Mouse (Mus musculus) kidney, adult 2 months (tissue): ENCODE measurements at regions not wholly inside any gene's neighbourhood (a gene's known extent, or its start where the extent isn't known, plus 50 kb on each side); places are given as distances from the start of the nearest gene placed in this dataset.

Source experiments
- DNase-seq: peaks from one replicate; pipeline ENCODE4 v3.0.0; 2021
- H3K27ac ChIP-seq: fragments of 200-500 bp; 2 replicates; pipeline ENCODE4 v1.5.1; 2012; ENCODE audit warnings: low read depth, low read length, control low read depth, inconsistent platforms; ENCODE audit not compliant: insufficient read depth
- H3K27me3 ChIP-seq: fragments of 200-500 bp; replicated peaks from 2 replicates; pipeline ENCODE4 v1.6.1; 2012; ENCODE audit warnings: mild to moderate bottlenecking, moderate library complexity, low read length, inconsistent platforms; ENCODE audit not compliant: control insufficient read depth, insufficient read depth
- H3K36me3 ChIP-seq: fragments of 200-500 bp; 2 replicates; pipeline ENCODE4 v1.6.1; 2012; ENCODE audit warnings: mild to moderate bottlenecking, moderate library complexity, low read length, inconsistent platforms; ENCODE audit not compliant: control insufficient read depth, insufficient read depth
- H3K4me1 ChIP-seq: fragments of 200-500 bp; 2 replicates; pipeline ENCODE4 v1.6.1; 2011; ENCODE audit warnings: low read length; ENCODE audit not compliant: control insufficient read depth, insufficient read depth
- H3K4me3 ChIP-seq: fragments of 200-500 bp; 2 replicates; pipeline ENCODE4 v1.5.1; 2011; ENCODE audit warnings: mild to moderate bottlenecking, low read depth, low read length, control low read depth; ENCODE audit not compliant: insufficient read depth
- CTCF ChIP-seq: fragments of 200-500 bp; conservative IDR thresholded peaks from 2 replicates; pipeline ENCODE4 v1.5.1; 2011; ENCODE audit warnings: low read depth, mild to moderate bottlenecking, control low read depth, low read length, moderate library complexity, mixed read lengths; ENCODE audit not compliant: insufficient read depth, insufficient read length
- POLR2A ChIP-seq: fragments of 200-500 bp; IDR thresholded peaks from one replicate; pipeline ENCODE4 v1.6.1; 2011; ENCODE audit warnings: low read depth, low read length, control low read depth
- WGBS: fragments of 180-500 bp; shearing (Covaris S2); methylation state at CpG from one replicate; pipeline ENCODE4 v1.1.7; 2018; 5-methylcytosine and 5-hydroxymethylcytosine counted together

GRCm38 (mm10) chr10:39229233-39229632 lies 65.6 kb upstream of the Ccn6 start:
- Histone ChIP-seq H3K36me3 (no peaks in the 10 kb centered on the region), H3K4me3 (no peak overlapping the region), H3K27me3 (no peaks in the 10 kb centered on the region; the same call in 1 of the 2 replicates), H3K27ac (no peak overlapping the region), H3K4me1 (no peaks in the 10 kb centered on the region)
- no peak for DNase-seq
- 96% methylated on average over 4 of the region's 4 CpGs for WGBS
- TF ChIP-seq CTCF (no peak), POLR2A (no peak)

GRCm38 (mm10) chr10:39228027-39228426 lies 64.4 kb upstream of the Ccn6 start:
- TF ChIP-seq POLR2A, result no peak
- no peak for TF ChIP-seq CTCF
- WGBS, result 32% methylated on average over 5 of the region's 5 CpGs
- no peak for DNase-seq
- Histone ChIP-seq H3K27me3 (no peaks in the 10 kb centered on the region; the same call in 1 of the 2 replicates), H3K4me1 (no peaks in the 10 kb centered on the region), H3K27ac (no peak overlapping the region), H3K4me3 (no peak overlapping the region), H3K36me3 (no peaks in the 10 kb centered on the region)

GRCm38 (mm10) chr10:39227499-39227942 lies 63.9 kb upstream of the Ccn6 start:
- peak; percentile 2 for DNase-seq
- Histone ChIP-seq H3K4me3 (no peak overlapping the region), H3K4me1 (no peaks in the 10 kb centered on the region), H3K36me3 (no peaks in the 10 kb centered on the region), H3K27me3 (no peaks in the 10 kb centered on the region; the same call in 1 of the 2 replicates), H3K27ac (no peak overlapping the region)
- TF ChIP-seq CTCF (no peak), POLR2A (no peak)
- WGBS, result 21% methylated on average over 13 of the region's 13 CpGs

DNA sequence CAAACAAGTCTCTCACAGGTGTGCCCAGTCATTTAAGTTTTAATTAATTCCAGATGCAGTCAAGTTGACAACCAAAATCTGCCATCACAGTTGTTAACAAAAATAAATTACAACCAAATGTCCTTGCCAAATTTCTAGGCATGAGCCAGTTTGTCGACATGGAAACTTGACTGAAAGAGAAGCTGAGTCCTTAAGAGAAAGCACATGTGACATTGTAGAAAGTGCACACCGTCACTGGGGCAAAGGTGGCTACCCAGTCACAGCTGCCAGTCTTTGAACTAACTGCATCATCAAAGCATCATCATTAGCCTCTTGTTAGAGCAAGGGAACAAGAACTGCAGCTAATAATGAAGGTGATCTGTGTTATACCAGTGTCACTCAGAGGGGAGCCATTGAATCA lies 62.9 kb upstream of the Ccn6 start:
- H3K4me3 ChIP-seq, result no peak overlapping the region
- H3K36me3 ChIP-seq, result no peaks in the 10 kb centered on the region
- TF ChIP-seq POLR2A (no peak), CTCF (no peak)
- H3K4me1 ChIP-seq, result no peaks in the 10 kb centered on the region
- H3K27ac ChIP-seq, result no peak overlapping the region
- H3K27me3 ChIP-seq, result no peaks in the 10 kb centered on the region; the same call in 1 of the 2 replicates
- 54% methylated on average over 2 of the region's 2 CpGs for WGBS
- DNase-seq, result no peak

- Histone ChIP-seq H3K4me3 (no peak overlapping the region), H3K27ac (no peak overlapping the region), H3K4me1 (no peaks in the 10 kb centered on the region), H3K36me3 (no peaks in the 10 kb centered on the region), H3K27me3 (no peaks in the 10 kb centered on the region; the same call in 1 of the 2 replicates)
- no peak for TF ChIP-seq CTCF
- TF ChIP-seq POLR2A, result no peak
- 48% methylated on average over 5 of the region's 5 CpGs for WGBS
- no peak for DNase-seq
These were observed 61.0 kb upstream of the Ccn6 start for GRCm38 (mm10) chr10:39224449-39225094.

DNA sequence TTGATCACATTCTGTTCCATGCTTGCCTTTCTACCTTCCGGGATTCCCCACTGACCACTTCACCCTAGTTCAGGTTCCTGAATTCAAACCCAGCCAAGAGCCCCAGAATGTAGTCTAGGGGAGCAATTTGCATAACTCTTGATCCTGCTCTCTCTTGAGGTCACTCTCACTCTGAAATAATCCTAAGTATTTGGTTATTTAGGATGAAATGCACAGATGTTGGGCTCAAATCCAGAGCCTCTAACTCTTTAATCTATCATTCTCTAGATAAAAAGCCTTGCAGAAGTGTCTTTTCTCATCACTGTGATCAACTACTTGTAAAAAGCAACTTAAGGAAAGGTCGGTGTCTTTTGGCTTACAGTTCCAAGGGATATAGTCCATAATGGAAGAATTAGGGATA lies 57.4 kb upstream of the Ccn6 start:
- no peak overlapping the region for H3K27ac ChIP-seq
- no peak for DNase-seq
- TF ChIP-seq CTCF, result no peak
- no peaks in the 10 kb centered on the region for H3K36me3 ChIP-seq
- H3K27me3 ChIP-seq, result no peaks in the 10 kb centered on the region
- no peak overlapping the region for H3K4me3 ChIP-seq
- H3K4me1 ChIP-seq, result no peaks in the 10 kb centered on the region
- 92% methylated on average over 2 of the region's 2 CpGs for WGBS

- H3K36me3 ChIP-seq, result no peaks in the 10 kb centered on the region
- H3K27me3 ChIP-seq, result no peaks in the 10 kb centered on the region
- H3K4me3 ChIP-seq, result no peak overlapping the region
- DNase-seq, result no peak
- no peaks in the 10 kb centered on the region for H3K4me1 ChIP-seq
- 95% methylated on average over 2 of the region's 2 CpGs for WGBS
- TF ChIP-seq CTCF (no peak), POLR2A (no peak)
- no peak overlapping the region for H3K27ac ChIP-seq
These were observed 55.8 kb upstream of the Ccn6 start for GRCm38 (mm10) chr10:39219366-39219765.
